Mouse (Mus musculus): ENCODE measurements around the gene Zbtb20. TPM values are rescaled to one million over a fixed set of nuclear protein-coding genes. Genes with fewer than 3 reads are reported as not detected.

Zbtb20 gene
- total RNA-seq, 1 experiment from 2014 or later = 178 TPM

DNA sequence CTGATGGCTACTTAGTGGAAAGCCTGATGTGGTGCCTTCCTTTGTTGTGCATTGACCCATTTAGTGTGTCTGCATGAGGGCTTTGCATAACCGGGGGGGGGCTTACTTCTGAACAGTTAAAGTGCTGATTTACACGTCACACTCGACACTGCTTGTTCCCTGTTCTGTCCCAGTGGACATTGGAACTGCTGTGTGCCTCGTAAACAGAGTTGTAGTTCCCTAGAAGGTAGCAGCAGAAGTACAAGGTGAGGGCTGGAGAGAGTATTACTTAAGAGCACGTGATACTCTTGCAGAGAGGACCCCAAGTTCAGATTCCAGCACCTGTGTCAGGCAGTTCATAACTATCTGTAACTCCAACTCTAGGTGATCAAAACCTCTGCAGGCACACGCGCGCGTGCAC lies 648.5 kb downstream of the Zbtb20 start:
- no peak for DNase-seq

DNA sequence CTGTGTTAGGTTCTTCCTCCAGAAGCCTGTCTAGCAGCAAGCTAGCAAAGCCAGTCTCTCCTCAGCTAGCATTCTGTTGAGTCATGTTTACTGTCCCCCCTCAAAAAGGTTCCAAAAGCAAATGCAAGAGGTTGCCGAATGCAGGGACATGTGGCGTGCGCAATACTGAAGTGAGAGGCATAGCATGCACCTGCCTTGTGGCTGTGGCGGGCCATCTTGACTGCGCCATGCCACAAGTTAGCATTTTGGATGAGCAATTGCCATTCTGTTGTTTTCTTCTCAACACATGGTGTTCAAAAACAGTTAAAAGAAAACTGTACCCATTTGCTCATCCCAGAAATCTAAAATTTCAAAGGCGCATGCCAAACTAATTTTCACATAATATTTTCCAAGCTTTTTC lies 649.9 kb downstream of the Zbtb20 start:
- DNase-seq = no peak

DNA sequence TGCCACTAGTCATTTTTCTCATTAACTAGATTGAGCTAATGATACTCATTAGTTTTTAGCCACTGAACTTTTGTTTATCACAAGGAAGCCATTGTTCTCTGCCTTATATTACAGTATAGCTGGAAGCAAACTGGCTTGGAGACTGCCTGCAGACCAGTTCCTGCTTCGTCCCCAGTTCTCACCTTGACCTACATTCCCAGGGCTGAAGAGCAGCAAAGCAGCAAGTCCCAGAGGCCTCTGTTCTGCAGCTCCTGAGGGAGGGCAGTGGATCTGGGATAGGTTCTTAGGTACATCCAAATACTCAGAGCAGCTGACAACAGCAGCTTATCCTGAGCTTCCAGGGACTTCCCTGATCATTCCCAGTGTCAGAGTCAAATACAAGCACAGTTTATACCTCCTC lies 652.6 kb downstream of the Zbtb20 start:
- DNase-seq = no peak

DNA sequence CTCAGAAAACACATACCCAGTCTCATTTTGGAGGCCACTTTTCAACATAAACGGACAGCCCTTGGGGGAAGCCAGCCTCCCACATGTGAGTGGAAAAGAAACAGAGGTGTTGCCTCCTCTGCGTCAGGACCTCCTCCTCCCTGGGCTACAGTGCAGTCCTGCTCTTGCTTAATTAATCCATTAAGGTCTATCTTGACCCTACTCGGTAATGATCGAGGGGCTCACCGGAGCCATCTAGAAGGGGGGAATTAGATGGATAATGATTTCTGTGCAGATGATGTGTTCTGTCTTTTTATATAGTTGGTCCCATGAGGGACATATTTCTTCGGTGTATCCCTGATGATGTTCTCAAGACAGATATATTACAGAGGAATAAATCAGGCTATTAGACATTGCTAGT lies 655.6 kb downstream of the Zbtb20 start:
- no peak for DNase-seq

DNA sequence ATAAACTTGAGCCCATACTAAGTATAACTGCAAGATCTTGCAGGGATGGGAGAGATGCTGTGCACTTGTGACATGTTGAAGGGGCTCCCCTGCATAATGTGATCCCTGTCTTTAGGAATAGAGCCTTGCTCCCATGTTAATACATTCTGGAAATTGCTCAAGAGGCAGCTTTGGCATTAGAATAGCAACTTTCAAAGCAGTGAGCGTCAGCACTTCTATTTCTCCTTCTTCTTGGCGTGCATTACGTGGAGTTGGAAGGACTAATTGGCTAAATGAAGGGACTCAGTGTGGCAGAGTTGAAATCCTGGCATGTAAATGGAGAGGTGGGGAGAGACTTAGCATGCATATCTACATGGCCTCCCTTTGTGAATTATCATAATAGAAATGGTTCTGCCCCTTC lies 658.4 kb downstream of the Zbtb20 start:
- no peak for DNase-seq

DNA sequence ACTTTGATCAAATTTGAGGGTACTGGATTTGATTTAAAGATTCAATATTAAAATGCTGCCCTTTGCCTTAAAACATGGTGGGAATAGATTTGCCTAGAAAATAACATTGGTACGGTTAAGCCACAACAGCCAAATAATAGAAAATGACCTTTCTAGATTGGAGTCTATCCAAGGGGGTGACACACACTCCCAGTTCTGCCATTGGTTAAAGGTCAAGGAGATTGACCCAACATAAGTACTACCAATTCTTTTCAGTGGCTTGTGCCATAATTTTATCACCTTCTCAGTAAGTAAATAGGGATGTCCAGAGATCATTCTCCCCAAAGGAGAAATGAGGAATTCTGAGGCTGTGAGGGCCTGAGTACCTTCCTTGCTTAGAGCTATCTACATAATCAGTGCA lies 660.2 kb downstream of the Zbtb20 start:
- DNase-seq = no peak

DNA sequence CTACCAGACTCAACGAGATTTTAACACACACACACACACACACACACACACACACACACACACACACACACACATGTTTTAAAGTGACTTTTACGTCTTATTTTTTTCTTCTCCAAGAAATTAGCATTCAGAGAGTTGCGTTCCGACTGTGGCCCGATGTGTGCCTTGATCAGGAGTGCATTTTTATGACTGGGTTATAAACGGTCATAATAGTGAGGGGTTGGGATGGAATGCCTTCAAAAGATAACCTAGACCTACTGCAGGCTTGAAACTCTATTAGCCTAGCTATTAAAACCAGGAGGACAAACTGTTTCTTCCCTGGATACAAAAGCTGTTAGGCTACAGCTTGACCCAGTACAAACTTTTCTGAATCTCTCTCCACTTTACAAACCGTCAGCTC lies 661.5 kb downstream of the Zbtb20 start:
- DNase-seq = no peak

DNA sequence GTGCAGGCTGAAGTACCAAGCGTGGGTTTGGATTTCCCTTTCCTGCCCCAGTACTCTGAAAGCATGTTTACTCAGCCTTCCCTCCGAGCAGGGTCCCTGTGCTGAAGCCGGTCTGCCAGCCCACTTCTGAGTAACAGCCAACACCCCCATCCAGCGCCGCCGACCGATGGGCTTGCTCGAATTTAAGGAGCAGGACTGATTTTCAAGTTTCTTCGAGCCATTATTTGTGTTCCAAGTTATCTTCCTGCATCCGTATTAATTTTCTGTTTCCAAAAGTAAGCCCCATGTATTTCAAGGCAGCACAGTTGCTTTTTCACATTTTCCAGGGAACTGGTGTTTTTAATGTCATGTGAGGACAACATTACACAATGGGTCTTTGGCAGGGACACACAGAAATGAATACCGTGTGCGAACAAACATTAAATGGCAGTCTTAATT lies 664.0 kb downstream of the Zbtb20 start:
- DNase-seq = no peak

DNA sequence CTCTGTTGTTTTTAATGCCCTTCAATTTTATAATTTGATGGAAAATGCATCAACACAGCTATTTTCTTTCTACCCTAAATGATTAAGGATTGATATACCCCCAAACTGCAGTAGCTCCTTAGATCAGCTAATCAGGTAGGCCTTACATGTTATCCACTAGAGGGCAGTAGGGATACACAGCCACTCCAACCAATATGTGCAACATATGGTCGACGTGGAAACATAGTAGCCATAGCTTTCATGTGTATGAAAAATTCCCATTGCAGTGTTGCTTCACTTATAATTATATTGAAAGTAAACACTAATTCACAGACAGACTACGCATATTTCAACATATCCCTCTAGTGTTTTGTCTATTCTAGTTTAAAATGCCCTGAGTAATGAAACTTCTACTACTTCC lies 664.4 kb downstream of the Zbtb20 start:
- DNase-seq = no peak

DNA sequence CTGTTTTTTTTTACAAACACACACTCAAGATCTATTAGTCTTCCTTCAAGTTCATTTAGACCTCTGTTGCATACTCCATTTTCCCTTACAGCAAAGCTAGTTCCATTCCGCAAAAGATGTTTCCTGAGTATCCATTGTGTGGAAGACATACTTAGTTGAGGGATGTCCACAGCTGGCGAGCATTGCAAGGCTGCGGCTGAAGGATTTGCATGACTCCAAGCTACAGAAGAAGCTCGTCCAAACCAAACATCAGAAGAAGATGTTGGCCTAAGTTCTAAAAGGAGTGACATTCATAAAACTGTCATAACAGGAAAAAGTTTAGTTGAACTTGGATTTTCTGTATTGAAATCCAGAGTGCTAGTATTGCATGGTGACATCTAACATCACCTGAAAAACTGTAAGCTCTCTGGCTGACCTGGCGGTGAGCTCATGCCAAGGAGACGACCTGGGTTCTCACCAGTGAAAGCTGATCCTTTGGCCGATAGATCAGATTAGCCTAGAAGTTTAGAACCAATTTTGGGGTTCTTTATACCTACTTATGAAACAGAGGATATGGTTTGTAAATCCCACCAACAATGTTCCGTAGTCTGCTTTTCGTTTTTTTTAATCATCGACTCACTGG lies 665.0 kb downstream of the Zbtb20 start:
- no peak for DNase-seq

DNA sequence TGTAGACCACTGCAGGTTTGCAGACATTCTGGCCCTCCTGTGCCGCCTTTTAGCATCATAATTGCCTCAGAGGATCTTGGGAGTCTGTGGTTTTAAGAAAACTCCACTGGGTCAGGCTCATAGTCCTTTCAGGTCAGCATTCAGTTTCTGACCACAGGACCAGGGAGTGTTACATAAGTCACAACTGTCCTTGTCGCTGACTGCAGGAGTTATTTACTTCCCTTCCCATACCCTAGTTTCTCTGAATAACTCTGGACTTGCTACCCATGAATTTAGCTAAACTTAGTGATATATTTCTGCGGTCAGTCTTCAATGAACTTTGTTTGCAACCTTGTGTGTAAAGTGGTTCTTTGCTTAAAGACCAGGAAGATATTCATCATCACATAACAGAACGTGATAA lies 669.6 kb downstream of the Zbtb20 start:
- no peak for DNase-seq

DNA sequence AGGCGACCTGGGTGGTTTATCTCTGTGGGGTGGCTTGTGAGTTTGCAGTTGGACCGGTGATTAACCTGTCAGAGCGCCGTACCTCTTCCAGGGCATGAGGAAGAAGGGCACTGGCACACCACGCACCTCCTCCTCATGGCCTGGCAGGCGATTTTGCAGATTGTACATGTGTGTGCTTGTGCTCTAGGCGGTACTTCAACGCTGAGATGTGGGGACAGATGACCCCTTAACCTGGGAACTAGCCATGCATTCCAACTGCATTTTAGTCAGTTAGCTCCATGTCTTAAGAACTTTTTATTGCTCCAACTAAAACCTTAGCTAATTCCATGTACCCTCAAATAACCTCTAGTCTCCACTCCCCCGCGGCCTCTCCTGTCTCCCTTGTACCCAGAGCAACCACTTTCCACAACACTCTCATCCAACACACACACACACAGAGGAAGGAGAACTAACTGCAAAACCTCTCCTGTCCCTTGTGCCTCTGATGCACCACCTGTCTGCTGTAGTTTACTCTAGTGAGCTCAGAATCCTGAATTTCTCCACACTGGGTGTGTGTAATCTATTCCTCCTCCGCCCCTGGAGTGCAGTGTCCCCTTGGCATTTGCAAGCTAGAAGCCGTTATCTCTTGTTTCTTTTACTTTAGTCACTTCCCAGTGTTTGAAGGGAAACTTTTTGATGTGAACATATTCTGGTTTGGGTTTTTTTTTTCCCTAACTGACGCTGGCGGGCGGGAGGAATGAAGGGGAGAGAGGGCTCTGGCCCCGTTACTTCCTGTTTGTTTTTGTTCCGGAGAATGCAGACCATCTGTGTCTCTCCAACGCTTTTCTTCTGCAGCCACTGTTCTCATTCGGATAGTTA lies 671.9 kb downstream of the Zbtb20 start:
- DNase-seq = no peak

DNA sequence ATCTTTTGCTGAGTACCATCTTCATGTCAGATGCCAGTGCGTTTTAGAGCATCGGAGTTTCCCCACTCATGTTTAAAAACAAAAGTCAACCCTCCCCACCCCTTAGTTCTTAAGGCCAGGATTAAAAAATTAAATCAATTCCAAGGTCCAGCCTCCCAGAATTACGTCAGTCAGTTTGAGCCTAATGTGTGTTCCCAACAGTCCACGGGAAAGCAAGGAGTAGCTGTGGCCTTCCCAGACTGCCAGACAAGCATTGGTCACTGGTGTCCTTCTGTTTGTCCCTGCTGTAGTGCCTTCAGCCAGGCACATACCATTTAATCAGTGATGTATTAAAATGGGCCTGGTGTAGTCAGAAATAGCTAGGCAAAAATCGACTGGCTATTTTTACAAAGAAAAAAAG lies 673.1 kb downstream of the Zbtb20 start:
- no peak for DNase-seq

DNA sequence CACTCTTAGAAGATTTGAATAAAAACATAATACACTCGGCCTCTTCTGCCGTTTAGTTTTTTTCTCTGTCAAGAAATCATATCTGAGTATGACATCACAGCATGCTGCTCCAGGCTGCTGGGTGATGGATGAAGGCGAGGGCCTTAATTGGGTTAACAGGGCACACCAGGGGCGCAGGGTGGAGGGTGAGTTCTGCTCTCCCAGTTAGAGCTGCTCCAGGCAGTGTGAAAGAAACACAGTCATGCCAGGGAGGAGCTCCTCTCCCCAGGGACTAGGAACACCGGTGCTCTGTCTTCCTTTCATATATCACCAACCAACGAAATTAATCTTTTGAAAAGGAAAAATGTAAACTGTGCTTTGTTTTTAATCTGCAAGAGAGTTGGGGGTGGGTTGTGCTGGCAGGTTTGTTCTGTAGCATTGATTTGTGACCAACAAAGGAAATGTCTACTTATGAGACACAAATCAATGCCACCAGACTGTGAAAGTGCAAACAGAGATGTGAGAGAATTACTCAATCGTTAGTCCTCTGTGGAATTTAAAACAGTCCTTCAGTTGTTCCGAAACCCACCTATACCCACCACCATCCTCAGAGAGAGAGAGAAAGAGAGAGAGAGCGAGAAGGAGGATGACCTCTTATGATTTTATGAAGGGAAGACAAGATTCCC lies 673.9 kb downstream of the Zbtb20 start:
- DNase-seq = no peak

DNA sequence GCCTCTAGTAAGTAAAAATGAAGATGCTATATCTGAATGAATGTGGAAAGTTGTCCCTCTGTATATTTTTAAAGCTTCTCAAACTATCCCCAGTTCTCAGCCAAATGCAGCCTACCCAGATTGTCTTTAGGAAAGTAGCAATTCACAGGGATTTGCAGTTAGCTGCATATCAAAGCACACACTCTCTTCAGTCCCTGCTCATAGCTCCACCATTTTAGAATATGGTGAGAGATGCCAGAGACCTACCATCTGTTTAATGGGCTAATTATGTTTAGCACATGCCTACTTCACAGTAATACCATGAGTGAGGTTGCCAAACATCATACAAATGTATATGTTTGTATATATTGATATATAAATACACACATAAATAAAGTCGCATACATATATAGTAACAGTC lies 676.8 kb downstream of the Zbtb20 start:
- DNase-seq = no peak

DNA sequence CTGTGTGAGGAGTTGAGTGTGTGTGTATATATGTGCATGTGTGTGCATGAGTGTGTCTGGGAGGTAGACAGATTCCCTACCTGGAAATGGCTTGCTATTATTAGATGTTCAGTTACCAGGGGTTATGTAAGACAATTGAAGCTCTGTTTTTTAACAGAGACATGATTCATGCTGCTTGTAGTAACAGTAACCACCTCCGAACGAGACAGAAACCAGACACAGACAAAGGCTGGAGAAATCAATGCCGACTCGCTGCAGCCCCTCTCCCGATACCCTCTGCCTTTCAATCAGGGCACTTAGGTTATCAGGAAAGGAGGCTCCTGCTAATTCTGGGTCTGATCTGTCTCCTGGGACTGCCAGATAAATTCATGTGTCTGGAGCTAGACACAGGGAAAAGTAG lies 681.7 kb downstream of the Zbtb20 start:
- no peak for DNase-seq

DNA sequence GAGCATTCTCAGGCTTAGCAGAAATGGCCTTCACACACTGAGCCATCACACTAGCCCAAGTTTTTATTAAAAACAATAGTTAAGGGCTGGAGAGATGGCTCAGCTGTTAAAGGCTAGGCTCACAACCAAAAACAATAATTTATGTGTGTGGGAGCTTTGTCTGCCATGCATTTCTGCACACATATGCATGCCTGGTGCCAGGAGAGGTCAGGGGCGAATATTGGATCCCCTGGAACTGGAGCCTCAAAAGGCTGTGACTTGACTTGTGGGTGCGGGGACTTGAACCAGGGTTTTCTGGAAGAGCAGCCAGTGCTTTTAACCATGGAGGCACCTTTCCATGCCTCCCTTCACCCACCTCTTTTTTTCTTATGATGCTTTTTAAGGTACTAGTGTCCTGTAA lies 685.6 kb downstream of the Zbtb20 start:
- no peak for DNase-seq

DNA sequence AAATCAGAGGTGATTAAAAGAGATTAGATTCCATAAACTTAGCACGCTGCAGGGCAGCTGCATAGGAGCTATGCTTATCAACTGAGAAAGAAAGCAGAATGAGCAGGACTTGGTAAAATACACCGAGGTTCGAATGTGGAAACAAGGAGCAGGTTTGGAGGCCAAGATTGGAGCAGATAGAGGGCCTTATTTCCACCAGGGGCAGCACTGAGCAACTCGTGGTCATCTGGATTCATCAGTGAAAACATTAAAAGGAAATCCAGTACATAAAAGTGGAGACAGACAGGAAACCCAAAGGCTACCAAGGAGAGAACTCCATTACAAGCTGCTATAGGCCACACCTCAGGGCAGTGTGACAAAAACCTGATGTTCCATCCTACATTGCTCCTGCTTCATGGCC lies 686.3 kb downstream of the Zbtb20 start:
- DNase-seq = no peak

DNA sequence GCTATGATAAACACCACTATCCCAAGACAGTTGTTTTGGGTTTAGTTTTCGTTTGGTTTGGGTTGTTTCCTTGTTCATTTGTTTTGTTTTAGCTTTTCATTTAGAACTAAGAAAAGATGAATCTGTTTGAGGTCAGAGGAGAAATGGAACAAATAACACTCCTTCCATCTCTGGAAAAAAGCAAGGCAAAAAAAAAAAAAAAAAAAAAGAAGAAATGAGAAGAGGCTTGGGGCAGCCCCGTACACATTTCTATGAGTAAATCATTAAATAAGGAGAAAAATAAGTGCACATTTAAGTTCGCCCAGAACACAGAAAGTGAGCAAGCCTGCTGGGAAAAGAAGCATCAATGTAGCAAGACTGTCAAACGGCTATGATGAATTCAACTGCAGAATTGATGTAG lies 690.2 kb downstream of the Zbtb20 start:
- DNase-seq = no peak

DNA sequence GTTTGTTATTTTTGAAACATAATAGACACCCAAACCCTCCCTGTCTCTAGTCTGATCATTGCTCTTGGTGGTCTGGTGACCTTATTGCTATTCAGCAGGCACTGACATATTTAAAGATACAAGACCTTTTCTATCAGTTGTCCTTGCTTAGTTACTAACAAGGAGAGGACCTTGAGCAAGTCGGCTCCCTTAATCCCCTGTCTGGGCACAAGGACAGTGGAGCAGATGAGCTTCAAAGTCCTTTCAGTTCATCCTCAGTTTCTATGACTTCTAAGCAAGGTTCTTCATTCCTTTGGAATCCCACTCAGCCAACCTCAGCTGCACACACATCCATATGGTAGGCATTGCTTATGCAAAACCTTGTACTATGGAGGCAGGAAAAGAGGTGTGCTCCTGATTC lies 690.8 kb downstream of the Zbtb20 start:
- no peak for DNase-seq

DNA sequence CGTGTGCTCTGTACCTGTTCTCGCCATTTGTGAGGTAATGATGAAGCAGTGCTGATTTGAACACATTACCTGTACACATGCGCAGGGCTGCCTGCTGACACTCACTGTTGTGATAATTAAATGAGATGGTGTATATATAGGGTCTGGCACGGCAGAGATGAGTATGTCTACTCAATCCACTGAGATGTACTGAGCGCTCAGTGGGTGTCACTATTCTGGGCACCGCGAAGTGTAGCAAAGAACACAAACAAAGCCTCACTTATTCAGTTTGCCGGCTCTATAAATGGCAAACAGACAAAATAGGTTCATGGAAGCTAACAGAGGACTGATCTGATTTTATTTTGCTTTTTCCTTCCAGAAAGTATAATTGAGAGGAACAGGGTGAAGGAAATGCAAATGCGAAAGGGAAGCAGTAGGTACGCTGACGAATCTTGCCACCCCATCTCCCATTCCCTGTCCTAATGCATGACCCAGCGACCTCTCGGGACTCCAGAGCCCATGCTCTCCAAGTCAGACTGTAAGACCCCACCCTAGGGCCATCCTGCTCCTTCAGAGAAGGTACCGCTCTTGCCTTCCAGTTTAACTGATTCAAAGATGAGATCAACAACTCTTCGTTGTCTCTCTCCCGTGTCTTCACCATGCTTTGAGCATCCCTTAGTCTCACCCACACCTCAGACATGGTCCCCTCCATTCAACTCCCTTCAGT lies 695.8 kb downstream of the Zbtb20 start:
- DNase-seq = no peak

DNA sequence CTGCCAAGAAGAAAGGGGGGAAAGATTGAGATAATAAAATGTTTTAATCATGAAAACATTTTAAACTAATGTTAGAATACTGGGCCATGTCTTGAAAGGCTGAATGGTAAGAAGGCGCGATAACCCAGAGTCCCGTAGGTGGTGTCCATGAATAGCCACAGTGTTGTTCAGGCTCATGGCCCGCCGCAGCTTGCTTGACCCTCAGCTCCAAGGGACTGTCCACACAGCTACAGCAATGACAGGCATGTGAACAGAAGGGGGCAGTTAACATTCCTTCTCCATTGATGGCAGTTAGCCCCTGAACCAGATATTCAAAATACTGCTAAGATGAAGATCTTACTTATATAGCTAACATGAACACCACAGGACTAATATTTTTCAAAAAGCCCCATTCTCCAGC lies 696.5 kb downstream of the Zbtb20 start:
- no peak for DNase-seq

DNA sequence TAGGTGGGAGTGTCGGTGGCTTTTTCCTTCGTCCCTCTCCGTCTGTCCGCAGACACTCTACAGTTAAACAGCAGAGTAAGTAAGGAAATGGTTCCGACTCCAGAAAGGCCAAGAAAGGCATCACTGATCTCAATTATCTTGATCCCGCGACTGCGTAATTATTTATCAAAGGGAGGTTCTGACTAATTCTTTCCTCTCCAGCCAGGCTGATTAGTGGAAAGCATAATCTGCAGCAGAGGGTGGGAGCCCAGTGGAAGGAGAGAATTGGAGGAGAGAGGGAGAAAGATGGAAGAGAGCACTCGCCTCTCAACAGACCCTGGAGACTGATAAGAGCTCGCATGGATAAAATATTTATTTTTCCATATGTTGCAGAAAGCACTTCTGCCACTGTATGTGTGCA lies 697.1 kb downstream of the Zbtb20 start:
- DNase-seq = no peak
